Mouse (Mus musculus) testis, adult 2 months (tissue): ENCODE measurements around the gene Cdk6.

Experiments used
- CTCF ChIP-seq: fragments of 200-500 bp; IDR thresholded peaks from 2 replicates; pipeline ENCODE4 v1.5.1; 2012; ENCODE audit warnings: low read depth, mild to moderate bottlenecking, inconsistent platforms, low read length, moderate library complexity; ENCODE audit not compliant: control insufficient read depth, insufficient read depth, insufficient replicate concordance
- POLR2A ChIP-seq: fragments of 200-500 bp; IDR thresholded peaks from 2 replicates; pipeline ENCODE4 v1.6.1; 2012; ENCODE audit warnings: low read depth, mild to moderate bottlenecking, inconsistent platforms, low read length, moderate library complexity; ENCODE audit not compliant: control insufficient read depth

DNA sequence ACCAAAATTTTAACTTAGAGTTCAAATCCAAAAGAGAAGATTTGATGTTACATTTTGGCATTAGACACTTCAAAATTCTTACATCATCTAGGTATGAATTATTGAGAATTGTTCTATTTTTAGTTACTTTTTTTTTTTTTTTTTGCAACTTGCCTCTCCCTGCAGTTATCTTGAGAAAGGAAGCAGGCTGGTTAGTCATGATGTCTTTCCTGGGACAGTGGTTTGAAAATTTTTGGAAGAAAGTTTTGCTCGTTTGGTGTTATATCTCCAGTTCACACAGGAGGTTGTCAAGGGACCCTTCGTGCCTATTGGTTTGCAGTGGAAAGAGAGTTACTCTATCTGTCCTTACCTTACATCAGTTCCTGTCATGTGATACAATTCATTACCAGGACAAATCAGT lies 29.9 kb downstream of the Cdk6 start:
- TF ChIP-seq CTCF (no peak), POLR2A (no peak)
